Mouse (Mus musculus) spleen, adult 2 months (tissue): ENCODE data around the gene Cmip. TPM values are rescaled to one million over a fixed set of nuclear protein-coding genes. Genes with fewer than 3 reads are reported as not detected.

ENCODE experiments used
- DNase-seq, 2 experiments: peaks; one replicate each; pipeline versions ENCODE4 v3.0.0 to v3.0.0-alpha.2; 2012 to 2021; ENCODE audit warnings: low spot score in 2 of 2, low read depth in 1 of 2
- H3K27ac ChIP-seq: fragments of 200-500 bp; 2 replicates; pipeline ENCODE4 v1.5.1; 2012; ENCODE audit warnings: low read length, inconsistent platforms; ENCODE audit not compliant: insufficient read depth
- H3K27me3 ChIP-seq: fragments of 200-500 bp; 2 replicates; pipeline ENCODE4 v1.6.1; 2012; ENCODE audit warnings: mild to moderate bottlenecking, moderate library complexity, low read length, inconsistent platforms; ENCODE audit not compliant: control insufficient read depth, insufficient read depth
- H3K36me3 ChIP-seq: fragments of 200-500 bp; 2 replicates; pipeline ENCODE4 v1.6.1; 2012; ENCODE audit warnings: mild to moderate bottlenecking, low read length, inconsistent platforms; ENCODE audit not compliant: control insufficient read depth, insufficient read depth
- H3K4me1 ChIP-seq: fragments of 200-500 bp; 2 replicates; pipeline ENCODE4 v1.6.1; 2011; ENCODE audit warnings: inconsistent platforms; ENCODE audit not compliant: control insufficient read depth, insufficient read depth, insufficient read length
- H3K4me3 ChIP-seq: fragments of 200-500 bp; 2 replicates; pipeline ENCODE4 v1.5.1; 2011; ENCODE audit warnings: mild to moderate bottlenecking, inconsistent platforms; ENCODE audit not compliant: insufficient read depth, insufficient read length; ENCODE audit errors: extremely low read depth
- CTCF ChIP-seq: fragments of 200-500 bp; IDR thresholded peaks from 2 replicates; pipeline ENCODE4 v1.5.1; 2011; ENCODE audit warnings: mild to moderate bottlenecking, inconsistent platforms; ENCODE audit not compliant: insufficient read depth, insufficient read length, insufficient replicate concordance; ENCODE audit errors: extremely low read depth
- POLR2A ChIP-seq: fragments of 200-500 bp; IDR thresholded peaks from 2 replicates; pipeline ENCODE4 v1.6.1; 2011; ENCODE audit warnings: low read depth, low read length, inconsistent platforms
- WGBS: fragments of 180-500 bp; shearing (Covaris S2); methylation state at CpG from one replicate; pipeline ENCODE4 v1.1.7; 2018; 5-methylcytosine and 5-hydroxymethylcytosine counted together
- polyA plus RNA-seq: library from polyadenylated mRNA; depleted of rRNA; stranded (reverse); fragments of >200 nt; gene quantifications from 2 replicates; pipeline ENCODE4 v1.2.3, GENCODE M21; 2012

Cmip gene
- polyA plus RNA-seq, 1 experiment, result 48.2 TPM

GRCm38 (mm10) chr8:117406081-117406480 lies 149.2 kb downstream of the Cmip start:
- WGBS, result 89% methylated on average over 3 of the region's 3 CpGs
- H3K4me1 ChIP-seq, result no peaks in the 10 kb centered on the region
- no peak overlapping the region for H3K27ac ChIP-seq
- H3K4me3 ChIP-seq, result no peak overlapping the region
- no peak for DNase-seq
- H3K27me3 ChIP-seq, result no peaks in the 10 kb centered on the region
- H3K36me3 ChIP-seq, result no peaks in the 10 kb centered on the region
- no peak for TF ChIP-seq CTCF
- TF ChIP-seq POLR2A, result no peak

- Histone ChIP-seq H3K36me3 (peaks cover 1% of the 10 kb centered on the region; the same call in 1 of the 2 replicates), H3K4me1 (no peaks in the 10 kb centered on the region)
- WGBS, result 91% methylated on average over 7 of the region's 7 CpGs
Observed at GRCm38 (mm10) chr8:117408634-117409033, 151.8 kb downstream of the Cmip start.

GRCm38 (mm10) chr8:117409056-117409455 lies 152.2 kb downstream of the Cmip start:
- H3K27ac ChIP-seq, result no peak overlapping the region
- no peaks in the 10 kb centered on the region for H3K4me1 ChIP-seq
- TF ChIP-seq POLR2A (no peak), CTCF (no peak)
- H3K36me3 ChIP-seq, result peaks cover 3% of the 10 kb centered on the region
- H3K4me3 ChIP-seq, result no peak overlapping the region
- no peaks in the 10 kb centered on the region for H3K27me3 ChIP-seq
- whole genome bisulfite sequencing, result 89% methylated on average over 7 of the region's 7 CpGs
- DNase-seq, result no peak

More at GRCm38 (mm10) chr8:117408634-117409033, 151.8 kb downstream of the Cmip start:
- Histone ChIP-seq H3K27ac (no peak overlapping the region), H3K27me3 (no peaks in the 10 kb centered on the region), H3K4me3 (no peak overlapping the region)
- no peak for DNase-seq
- TF ChIP-seq CTCF (no peak), POLR2A (no peak)

- no peak for DNase-seq
- no peaks in the 10 kb centered on the region for H3K4me1 ChIP-seq
- H3K36me3 ChIP-seq, result peaks cover 3% of the 10 kb centered on the region
- no peak for TF ChIP-seq POLR2A
- no peak for TF ChIP-seq CTCF
- WGBS, result 82% methylated on average over 10 of the region's 10 CpGs
- no peak overlapping the region for H3K4me3 ChIP-seq
- no peak overlapping the region for H3K27ac ChIP-seq
- H3K27me3 ChIP-seq, result no peaks in the 10 kb centered on the region
Observed at GRCm38 (mm10) chr8:117410391-117410790, 153.5 kb downstream of the Cmip start.

- H3K27ac ChIP-seq, result no peak overlapping the region
- H3K4me1 ChIP-seq, result no peaks in the 10 kb centered on the region
- no peak overlapping the region for H3K4me3 ChIP-seq
- H3K36me3 ChIP-seq, result peaks cover 3% of the 10 kb centered on the region
- WGBS, result 94% methylated on average over 10 of the region's 10 CpGs
- no peaks in the 10 kb centered on the region for H3K27me3 ChIP-seq
- no peak for DNase-seq
- TF ChIP-seq CTCF (no peak), POLR2A (no peak)
Observed at GRCm38 (mm10) chr8:117410901-117411300, 154.0 kb downstream of the Cmip start.

GRCm38 (mm10) chr8:117412232-117412631 lies 155.4 kb downstream of the Cmip start:
- WGBS, result 89% methylated on average over 10 of the region's 10 CpGs
- TF ChIP-seq CTCF (no peak), POLR2A (no peak)
- Histone ChIP-seq H3K4me1 (no peaks in the 10 kb centered on the region), H3K27ac (no peak overlapping the region), H3K27me3 (no peaks in the 10 kb centered on the region), H3K36me3 (peaks cover 8% of the 10 kb centered on the region), H3K4me3 (no peak overlapping the region)
- DNase-seq, result no peak

GRCm38 (mm10) chr8:117417830-117418229 lies 161.0 kb downstream of the Cmip start:
- peaks cover 13% of the 10 kb centered on the region for H3K36me3 ChIP-seq
- H3K27ac ChIP-seq, result no peak overlapping the region
- WGBS, result 94% methylated on average over 9 of the region's 9 CpGs
- no peak for TF ChIP-seq CTCF
- DNase-seq, result no peak
- no peaks in the 10 kb centered on the region for H3K27me3 ChIP-seq
- H3K4me1 ChIP-seq, result no peaks in the 10 kb centered on the region
- no peak overlapping the region for H3K4me3 ChIP-seq
